Mouse (Mus musculus): ENCODE measurements at regions not wholly inside any gene's neighbourhood (a gene's known extent, or its start where the extent isn't known, plus 50 kb on each side); places are given as distances from the start of the nearest gene placed in this dataset.

DNA sequence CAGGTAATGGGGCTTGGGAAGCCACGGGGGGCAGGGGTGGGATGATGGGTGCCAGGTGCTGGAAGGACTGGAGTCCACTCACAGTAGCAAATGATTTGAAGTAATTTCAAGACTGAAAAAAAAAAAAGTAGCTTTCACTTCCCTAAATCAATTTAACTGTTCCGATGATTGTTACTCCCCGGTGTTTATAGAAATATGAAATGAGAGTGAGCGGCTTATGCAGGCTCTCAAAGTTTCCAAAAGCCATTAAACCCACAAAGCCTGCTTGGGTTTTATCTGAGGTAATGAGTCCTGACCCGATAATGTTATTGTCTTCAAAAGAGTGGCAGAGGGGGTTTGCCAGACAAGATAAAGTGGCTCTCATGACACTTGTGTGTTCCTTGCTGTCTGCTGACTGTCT is 82.9 kb downstream of the Qrsl1 start (continued):
- TF ChIP-seq MXI1 (IDR thresholded peaks at IDR 0.05; ENCODE audit: low read depth, low read length) (no peak), MAZ (IDR thresholded peaks at IDR 0.05; ENCODE audit: low read depth, low read length) (peak; percentile 74; the same call in 1 of the 2 replicates), JUND (conservative IDR thresholded peaks at IDR 0.05; ENCODE audit: low read depth, low read length) (peak; percentile 96), CHD1 (IDR thresholded peaks at IDR 0.05; ENCODE audit: low read depth, low read length) (no peak), MAX (IDR thresholded peaks at IDR 0.05; ENCODE audit: low read length) (no peak)

DNA sequence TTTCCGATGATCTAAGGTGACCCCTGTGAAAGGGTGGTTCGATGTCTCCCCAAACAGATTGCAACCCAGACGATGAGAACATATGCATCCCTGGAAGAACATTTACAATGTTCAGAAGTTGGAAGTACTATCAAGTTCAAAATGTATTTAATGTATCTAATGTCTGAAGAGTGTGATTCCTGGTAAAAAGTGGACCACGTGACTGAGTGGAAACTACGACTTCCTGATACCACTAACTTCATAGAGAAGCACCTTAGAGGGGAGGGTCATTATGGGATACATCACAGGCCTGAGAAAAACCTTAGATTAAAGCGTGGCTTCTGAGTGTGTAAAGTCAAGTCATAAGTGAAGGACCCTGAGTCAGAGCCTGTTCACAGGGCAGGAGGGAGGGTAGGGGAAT is 82.1 kb downstream of the Qrsl1 start:
- Histone ChIP-seq H3K27me3 (replicated peaks) (no peaks in the 10 kb centered on the region), H3K36me3 (replicated peaks in 1 of 2; ENCODE audit: control insufficient read depth in 1 of 2, insufficient read depth in 1 of 2, low read length in 1 of 2) (no peaks in the 10 kb centered on the region), H3K4me2 (ENCODE audit: insufficient read depth, low read depth, poor library complexity, severe bottlenecking) (peak overlapping the region; percentile 17; the same call in 1 of the 2 replicates), H3K27ac (ENCODE audit: insufficient read depth, low read depth) (peak overlapping the region; percentile 88), H3K4me3 (replicated peaks in 1 of 3; ENCODE audit: low read depth in 2 of 3, low read length in 2 of 3, poor library complexity in 1 of 3) (no peak overlapping the region), H3K79me2 (replicated peaks; ENCODE audit: control insufficient read depth, extremely low read depth, insufficient read depth, poor library complexity, severe bottlenecking) (no peaks in the 10 kb centered on the region), H3K9me3 (replicated peaks; ENCODE audit: low read length) (no peaks in the 10 kb centered on the region), H3K9ac (ENCODE audit: insufficient read depth, low read depth) (peak overlapping the region; percentile 52), H3K4me1 (ENCODE audit: control insufficient read depth in 1 of 2, insufficient read depth in 2 of 2) (peaks cover 26 to 74% of the 10 kb centered on the region in 2 experiments; a peak in 3 of 4 replicates)
- in situ Hi-C loops (cut with MboI; ENCODE audit: low pct_ligation_motif_present, low pct_unique_long_range_greater_than_20kb, low sequenced_read_pairs) = no loop called here
- no peak for DNase-seq (ENCODE audit: extremely low read depth)
- TF ChIP-seq MAX (IDR thresholded peaks at IDR 0.05; ENCODE audit: low read length) = peak; percentile 83
- TF ChIP-seq USF2 (conservative IDR thresholded peaks at IDR 0.05; ENCODE audit: low read depth, low read length) = peak; percentile 79
- TF ChIP-seq USF1 (IDR thresholded peaks at IDR 0.05; ENCODE audit: low read depth, low read length) = peak; percentile 74
- TF ChIP-seq ZMIZ1 (IDR thresholded peaks at IDR 0.05; ENCODE audit: low read depth, low read length) = no peak
- TF ChIP-seq JUND (conservative IDR thresholded peaks at IDR 0.05; ENCODE audit: low read depth, low read length) = 0 out of 2 replicates have a peak, but pooled peaks have one; percentile 22
- peak; percentile 35; the same call in 1 of the 2 replicates for TF ChIP-seq ELF1 (IDR thresholded peaks at IDR 0.05; ENCODE audit: low read depth, low read length)
- no peak for TF ChIP-seq ZNF384 (IDR thresholded peaks at IDR 0.05; ENCODE audit: low read depth, low read length)
- dilution Hi-C loops (cut with MboI; ENCODE audit: extremely low pct_ligation_motif_present, extremely low pct_unique_long_range_greater_than_20kb, low sequenced_read_pairs) = no loop called here

DNA sequence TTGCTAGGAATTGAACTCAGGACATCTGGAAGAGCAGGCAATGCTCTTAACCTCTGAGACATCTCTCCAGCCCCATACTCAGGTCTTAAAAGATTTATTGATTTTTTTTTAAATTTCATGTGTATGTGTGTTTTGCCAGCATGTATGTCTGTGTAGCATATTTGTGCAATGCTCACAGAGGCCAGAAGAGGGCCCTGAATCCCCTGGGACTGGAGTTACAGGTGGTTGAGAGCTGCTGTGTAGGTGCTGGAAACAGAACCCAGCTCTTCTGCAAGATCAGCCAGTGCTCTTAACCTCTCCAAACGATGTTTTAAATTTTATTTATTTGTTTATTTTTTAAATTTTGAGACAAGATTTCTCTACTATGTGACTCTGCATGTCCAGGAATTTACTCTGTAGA is 78.9 kb downstream of the Qrsl1 start:
- no peaks in the 10 kb centered on the region for H3K9me3 ChIP-seq (replicated peaks; ENCODE audit: low read length)
- DNase-seq (ENCODE audit: extremely low read depth) = peak; percentile 50
- in situ Hi-C loops (cut with MboI; ENCODE audit: low pct_ligation_motif_present, low pct_unique_long_range_greater_than_20kb, low sequenced_read_pairs) = loop anchor here (5.0 to 10.0 kb wide), 2 partner anchors 80 to 238 kb away; no protein-coding TSS in a partner anchor
- TF ChIP-seq MAX (IDR thresholded peaks at IDR 0.05; ENCODE audit: low read length) (peak; percentile 27; the same call in 1 of the 2 replicates), SIN3A (IDR thresholded peaks at IDR 0.05; ENCODE audit: low read length) (no peak), SMC3 (IDR thresholded peaks at IDR 0.05; ENCODE audit: low read depth, low read length) (peak; percentile 41), E2F4 (IDR thresholded peaks at IDR 0.05; ENCODE audit: insufficient replicate concordance, low read depth, low read length) (no peak), RAD21 (IDR thresholded peaks at IDR 0.05; ENCODE audit: low read depth, low read length) (peak; percentile 7), RCOR1 (conservative IDR thresholded peaks at IDR 0.05; ENCODE audit: low read depth, low read length) (0 out of 2 replicates have a peak, but pooled peaks have one; percentile 21), CTCF (conservative IDR thresholded peaks at IDR 0.05 in 1 of 2, IDR thresholded peaks at IDR 0.05 in 1 of 2; ENCODE audit: low read depth in 2 of 2, low read length in 2 of 2) (peak in 1 of 2 experiments; percentile 50; a peak in 2 of 4 replicates), UBTF (IDR thresholded peaks at IDR 0.05; ENCODE audit: low read depth, low read length) (no peak), NRF1 (IDR thresholded peaks at IDR 0.05; ENCODE audit: low read depth, low read length) (no peak)
- H3K4me3 ChIP-seq (replicated peaks in 1 of 3; ENCODE audit: low read depth in 2 of 3, low read length in 2 of 3, poor library complexity in 1 of 3) = no peak overlapping the region
- no peaks in the 10 kb centered on the region for H3K36me3 ChIP-seq (replicated peaks in 1 of 2; ENCODE audit: control insufficient read depth in 1 of 2, insufficient read depth in 1 of 2, low read length in 1 of 2)
- dilution Hi-C loops (cut with MboI; ENCODE audit: extremely low pct_ligation_motif_present, extremely low pct_unique_long_range_greater_than_20kb, low sequenced_read_pairs) = no loop called here
- H3K27ac ChIP-seq (ENCODE audit: insufficient read depth, low read depth) = 0 out of 2 replicates have a peak overlapping the region, but pooled peaks have one; percentile 46
- H3K27me3 ChIP-seq (replicated peaks) = no peaks in the 10 kb centered on the region
- H3K9ac ChIP-seq (ENCODE audit: insufficient read depth, low read depth) = no peak overlapping the region
- no peak overlapping the region for H3K4me2 ChIP-seq (ENCODE audit: insufficient read depth, low read depth, poor library complexity, severe bottlenecking)
- H3K4me1 ChIP-seq (ENCODE audit: control insufficient read depth in 1 of 2, insufficient read depth in 2 of 2) = peaks cover 28 to 57% of the 10 kb centered on the region in 2 experiments
- no peaks in the 10 kb centered on the region for H3K79me2 ChIP-seq (replicated peaks; ENCODE audit: control insufficient read depth, extremely low read depth, insufficient read depth, poor library complexity, severe bottlenecking)
